Mouse (Mus musculus) forebrain, embryonic 12.5 days (tissue): ENCODE measurements around the gene Gbp2. TPM values are rescaled to one million over a fixed set of nuclear protein-coding genes. Genes with fewer than 3 reads are reported as not detected.
"Not testable (repeated sequence)": the region's sequence is repeated elsewhere in the genome, so short reads cannot be mapped to it uniquely, and the experiment has no call there.

Source experiments
- ATAC-seq: fragments of 200-750 bp; cut with Nextera tagmentation; 2 replicates; pipeline ENCODE4 v1.8.0; 2017; ENCODE audit warnings: moderate TSS enrichment; ENCODE audit not compliant: low FRiP score
- H3K27ac ChIP-seq: fragments of 300-500 bp; sonication (generic); 2 replicates; pipeline ENCODE4 v1.5.1; 2016; ENCODE audit warnings: mild to moderate bottlenecking
- H3K27me3 ChIP-seq: fragments of 300-500 bp; sonication (generic); 2 replicates; pipeline ENCODE4 v1.6.1; 2016; ENCODE audit warnings: mild to moderate bottlenecking
- H3K36me3 ChIP-seq: fragments of 300-500 bp; sonication (generic); replicated peaks from 2 replicates; pipeline ENCODE4 v1.6.1; 2016; ENCODE audit warnings: mild to moderate bottlenecking
- H3K4me1 ChIP-seq: fragments of 300-500 bp; sonication (generic); 2 replicates; pipeline ENCODE4 v1.6.1; 2016
- H3K4me2 ChIP-seq: fragments of 300-500 bp; sonication (generic); 2 replicates; pipeline ENCODE4 v1.6.1; 2016; ENCODE audit warnings: mild to moderate bottlenecking, moderate library complexity
- H3K4me3 ChIP-seq: fragments of 300-500 bp; sonication (generic); replicated peaks from 2 replicates; pipeline ENCODE4 v1.5.1; 2016; ENCODE audit warnings: mild to moderate bottlenecking
- H3K9ac ChIP-seq: fragments of 300-500 bp; sonication (generic); 2 replicates; pipeline ENCODE4 v1.6.1; 2016; ENCODE audit warnings: mild to moderate bottlenecking
- H3K9me3 ChIP-seq: fragments of 300-500 bp; sonication (generic); 2 replicates; pipeline ENCODE4 v1.6.1; 2016
- WGBS: fragments of 180-500 bp; shearing (Covaris S2); methylation state at CpG from one replicate; pipeline ENCODE4 v1.1.7; 2016; 5-methylcytosine and 5-hydroxymethylcytosine counted together
- microRNA-seq: library from miRNA; unstranded; fragments of <30 nt; microRNA quantifications from one replicate; pipeline ENCODE4, GENCODE M21; 2017
- polyA plus RNA-seq: library from polyadenylated mRNA; unstranded; fragments of >200 nt; fragmentation: Nextera tagmentation; extraction: Ambion mirVana; gene quantifications from 2 replicates; pipeline ENCODE4 v1.2.1, GENCODE M21; 2016

Gbp2 gene
- polyA plus RNA-seq, 1 experiment from 2014 or later = 0.19 TPM

DNA sequence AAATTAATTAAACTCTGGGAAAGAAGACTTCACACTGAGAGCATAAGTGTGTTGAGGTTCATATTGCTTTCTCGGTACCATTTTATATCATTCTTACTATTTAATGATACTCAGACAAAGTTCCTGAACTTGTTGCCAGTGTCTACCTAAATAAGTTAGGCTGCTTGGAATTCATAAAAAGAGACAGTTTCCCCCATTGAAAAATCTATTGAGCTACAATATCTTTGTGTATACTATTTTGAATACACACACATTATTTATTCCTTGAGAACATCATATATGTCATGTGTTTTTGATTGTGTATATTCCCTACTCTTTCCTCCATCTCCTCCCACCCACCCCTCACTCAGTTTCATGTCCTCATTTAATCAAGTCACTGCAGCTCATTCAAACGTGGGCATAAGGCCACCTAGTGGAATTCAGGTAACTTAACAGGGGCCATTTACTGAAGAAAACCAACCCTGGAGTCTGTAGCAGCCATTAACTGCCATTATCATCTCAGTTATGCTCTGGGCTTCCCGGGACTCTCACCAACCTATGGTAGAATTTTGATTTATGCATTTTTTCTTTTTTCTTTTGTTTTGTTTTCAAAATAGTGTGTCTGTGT is 657 bp downstream of the Gbp2 start:
- no peak overlapping the region for H3K4me2 ChIP-seq
- no peak overlapping the region for H3K27ac ChIP-seq
- 58% methylated on average over 3 of the region's 3 CpGs for WGBS
- H3K9me3 ChIP-seq = no peaks in the 10 kb centered on the region
- H3K9ac ChIP-seq = no peak overlapping the region
- no peaks in the 10 kb centered on the region for H3K36me3 ChIP-seq
- no peak for ATAC-seq
- H3K4me3 ChIP-seq = no peak overlapping the region
- no peaks in the 10 kb centered on the region for H3K27me3 ChIP-seq
- H3K4me1 ChIP-seq = no peaks in the 10 kb centered on the region

GRCm38 (mm10) chr3:142630385-142630784 is 10.0 kb downstream of the Gbp2 start:
- no peak overlapping the region for H3K27ac ChIP-seq
- H3K4me2 ChIP-seq = no peak overlapping the region
- WGBS = 94% methylated on average over 8 of the region's 8 CpGs
- no peaks in the 10 kb centered on the region for H3K36me3 ChIP-seq
- H3K4me3 ChIP-seq = no peak overlapping the region
- H3K27me3 ChIP-seq = no peaks in the 10 kb centered on the region
- no peaks in the 10 kb centered on the region for H3K4me1 ChIP-seq
- H3K9ac ChIP-seq = no peak overlapping the region
- no peaks in the 10 kb centered on the region for H3K9me3 ChIP-seq
- no peak for ATAC-seq

GRCm38 (mm10) chr3:142640201-142640600 is 19.8 kb downstream of the Gbp2 start:
- Histone ChIP-seq H3K36me3 (no peaks in the 10 kb centered on the region), H3K4me2 (peak overlapping the region; percentile 25; the same call in 1 of the 2 replicates), H3K9ac (no peak overlapping the region), H3K4me1 (peaks cover 5% of the 10 kb centered on the region; the same call in 1 of the 2 replicates), H3K27me3 (no peaks in the 10 kb centered on the region), H3K27ac (no peak overlapping the region), H3K4me3 (no peak overlapping the region), H3K9me3 (no peaks in the 10 kb centered on the region)
- peak; percentile 60; the same call in 1 of the 2 replicates for ATAC-seq
- 6% methylated on average over 9 of the region's 9 CpGs for WGBS

DNA sequence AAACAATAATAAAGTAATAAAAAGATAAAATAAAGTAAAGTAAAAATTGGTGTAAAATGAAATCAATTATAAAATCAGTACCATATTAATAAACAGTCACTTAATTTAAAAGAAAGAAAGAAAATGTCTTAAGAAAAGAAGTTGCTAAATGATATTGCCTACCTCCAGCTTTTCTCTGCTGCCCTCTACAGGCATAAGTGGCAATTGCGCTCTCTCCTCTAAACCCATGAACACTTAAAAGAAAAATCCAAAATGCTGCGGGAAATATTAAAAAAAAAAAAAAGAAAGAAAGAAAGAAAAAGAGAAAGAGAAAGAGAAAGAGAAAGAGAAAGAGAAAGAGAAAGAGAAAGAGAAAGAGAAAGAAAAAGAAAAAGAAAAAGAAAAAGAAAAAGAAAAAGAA is 25.5 kb downstream of the Gbp2 start:
- ATAC-seq, H3K4me1 ChIP-seq, H3K27ac ChIP-seq, H3K9ac ChIP-seq, H3K9me3 ChIP-seq, H3K4me3 ChIP-seq, H3K36me3 ChIP-seq, H3K4me2 ChIP-seq, H3K27me3 ChIP-seq: not testable (repeated sequence)
- 11% methylated on average over 2 of the region's 2 CpGs for WGBS

GRCm38 (mm10) chr3:142647836-142648235 is 27.4 kb downstream of the Gbp2 start:
- H3K27ac ChIP-seq, ATAC-seq, H3K4me2 ChIP-seq, H3K36me3 ChIP-seq, H3K4me3 ChIP-seq, H3K4me1 ChIP-seq, H3K9me3 ChIP-seq, H3K9ac ChIP-seq, H3K27me3 ChIP-seq: not testable (repeated sequence)
- 66% methylated on average over 7 of the region's 7 CpGs for whole genome bisulfite sequencing

- H3K4me3 ChIP-seq = no peak overlapping the region
- 35% methylated on average over 2 of the region's 2 CpGs for whole genome bisulfite sequencing
- no peaks in the 10 kb centered on the region for H3K9me3 ChIP-seq
- no peaks in the 10 kb centered on the region for H3K27me3 ChIP-seq
- no peak overlapping the region for H3K27ac ChIP-seq
- no peaks in the 10 kb centered on the region for H3K36me3 ChIP-seq
- no peak overlapping the region for H3K9ac ChIP-seq
- H3K4me2 ChIP-seq = no peak overlapping the region
- no peaks in the 10 kb centered on the region for H3K4me1 ChIP-seq
- no peak for ATAC-seq
These were observed 29.8 kb downstream of the Gbp2 start for GRCm38 (mm10) chr3:142650205-142650604.

DNA sequence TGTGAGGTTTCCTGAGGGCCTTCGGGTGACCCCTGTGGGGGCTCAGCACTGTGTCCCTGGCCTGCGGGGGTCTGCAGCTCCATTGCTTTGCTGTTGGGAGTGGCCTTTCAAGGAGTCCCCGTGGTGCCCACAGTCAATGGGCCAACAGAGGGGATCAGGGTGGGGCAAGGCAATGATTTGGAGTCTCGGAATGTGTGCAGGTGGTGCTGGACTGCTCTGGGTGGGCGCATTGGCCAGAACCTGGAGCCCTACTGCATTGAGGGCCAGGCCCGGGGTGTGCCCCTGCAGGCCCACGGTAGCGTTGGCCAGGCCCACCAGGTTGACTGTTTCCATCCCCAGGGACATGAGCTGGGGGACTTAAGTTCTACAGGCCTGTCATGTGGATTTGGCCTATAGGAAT is 44.3 kb downstream of the Gbp2 start:
- WGBS = 95% methylated on average over 8 of the region's 8 CpGs
- Histone ChIP-seq H3K4me2 (no peak overlapping the region), H3K27me3 (no peaks in the 10 kb centered on the region), H3K36me3 (no peaks in the 10 kb centered on the region), H3K4me1 (no peaks in the 10 kb centered on the region), H3K9ac (no peak overlapping the region), H3K9me3 (peaks cover 5% of the 10 kb centered on the region; the same call in 1 of the 2 replicates), H3K4me3 (no peak overlapping the region), H3K27ac (no peak overlapping the region)
- no peak for ATAC-seq

DNA sequence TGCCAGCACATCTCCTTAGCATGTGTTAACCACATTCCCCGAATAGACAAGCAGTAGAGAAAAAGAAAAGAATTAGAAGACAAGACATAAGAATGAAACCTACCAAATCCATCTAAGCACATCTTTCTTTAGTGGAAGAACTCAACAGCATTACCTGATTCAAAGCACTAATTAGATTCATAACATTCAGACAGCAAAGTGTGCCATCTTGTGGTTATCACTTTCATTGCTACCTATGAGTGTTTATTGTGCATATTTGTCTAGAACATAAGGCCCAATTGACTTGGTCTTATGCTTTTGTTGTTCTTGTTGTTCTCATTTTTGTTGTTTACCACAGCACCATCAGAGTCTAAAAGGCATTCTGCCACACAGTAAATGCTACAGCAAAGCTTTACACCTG is 54.2 kb downstream of the Gbp2 start:
- no peaks in the 10 kb centered on the region for H3K36me3 ChIP-seq
- WGBS = 68% methylated on average over 1 of the region's 1 CpGs
- H3K9ac ChIP-seq = no peak overlapping the region
- no peak overlapping the region for H3K4me2 ChIP-seq
- no peaks in the 10 kb centered on the region for H3K4me1 ChIP-seq
- ATAC-seq = no peak
- no peak overlapping the region for H3K4me3 ChIP-seq
- no peaks in the 10 kb centered on the region for H3K9me3 ChIP-seq
- no peaks in the 10 kb centered on the region for H3K27me3 ChIP-seq
- no peak overlapping the region for H3K27ac ChIP-seq

Small RNAs within 50 kb of the gene (microRNA-seq; reads per million reads assigned to microRNA genes)
- gene Mir6381 = not detected

Other genes starting within 250 kb of the Gbp2 start
- 12.9 and 13.1 TPM in 2 replicates for gene Pdlim5, start 224.9 kb upstream of the Gbp2 start, polyA plus RNA-seq
- 0.12 and 0.14 TPM in 2 replicates for gene Gbp5, start 126.6 kb upstream of the Gbp2 start, polyA plus RNA-seq
- gene Gbp7, start 90.3 kb upstream of the Gbp2 start, polyA plus RNA-seq = 1.1 and 1.3 TPM in 2 replicates
- gene Gbp3, start 60.6 kb upstream of the Gbp2 start, polyA plus RNA-seq = 0.38 and 0.74 TPM in 2 replicates
- not detected in 2 replicates for gene Gbp2b, start 25.8 kb upstream of the Gbp2 start, polyA plus RNA-seq
- gene Kyat3, start 80.4 kb downstream of the Gbp2 start, polyA plus RNA-seq = 8.3 and 9.6 TPM in 2 replicates
- 88.7 and 90.0 TPM in 2 replicates for gene Gtf2b, start 144.4 kb downstream of the Gbp2 start, polyA plus RNA-seq